Mouse (Mus musculus) right cerebral cortex, postnatal 14 days (tissue): ENCODE measurements around the gene Man1b1.

Source experiments
- DNase-seq: peaks from one replicate; pipeline ENCODE4 v3.0.0; 2022

Gene Man1b1

GRCm38 (mm10) chr2:25305587-25306359 lies 26.4 kb upstream of the Man1b1 start:
- no peak for DNase-seq

DNA sequence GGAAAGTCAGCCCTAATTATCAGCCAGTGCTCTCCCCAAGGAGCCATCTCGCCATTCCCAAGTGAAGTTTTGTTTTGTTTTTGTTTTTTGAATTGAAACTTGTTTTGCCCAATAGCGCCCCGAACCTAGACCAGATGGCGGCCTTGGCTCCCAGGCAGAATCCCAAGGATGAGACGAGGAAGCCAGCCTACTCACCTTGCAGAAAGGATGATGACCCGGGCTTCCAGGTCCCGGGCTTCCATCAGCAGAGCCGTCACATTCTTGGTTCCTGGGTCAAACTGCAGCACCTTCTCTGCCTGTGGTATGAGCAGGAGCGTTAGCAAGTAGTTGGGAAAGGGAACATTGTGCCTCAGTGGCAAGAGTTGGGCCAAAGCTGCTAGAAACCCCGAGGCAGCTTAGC lies 22.0 kb upstream of the Man1b1 start:
- no peak for DNase-seq

- DNase-seq: no peak
These were observed 21.2 kb upstream of the Man1b1 start for GRCm38 (mm10) chr2:25310969-25311368.

DNA sequence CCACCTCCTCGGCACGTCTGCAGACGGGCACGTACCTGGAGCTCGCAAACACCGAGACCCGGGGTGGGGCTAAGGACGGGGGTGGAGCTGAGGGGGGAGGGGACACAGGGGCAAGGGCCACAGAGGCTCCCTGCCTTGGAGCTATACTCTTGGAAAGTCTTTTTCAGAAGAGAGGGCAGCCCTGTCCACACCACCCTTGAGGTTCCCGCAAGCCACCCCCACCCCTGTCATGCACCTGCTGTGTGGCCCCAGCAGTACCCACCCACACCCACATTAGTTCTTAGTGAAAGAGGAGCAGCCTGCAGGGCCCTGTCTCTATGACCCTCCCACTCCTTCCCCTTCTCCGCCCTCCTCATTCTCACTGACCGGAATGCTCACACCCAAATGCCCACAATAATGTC lies 20.6 kb upstream of the Man1b1 start:
- DNase-seq: no peak

DNA sequence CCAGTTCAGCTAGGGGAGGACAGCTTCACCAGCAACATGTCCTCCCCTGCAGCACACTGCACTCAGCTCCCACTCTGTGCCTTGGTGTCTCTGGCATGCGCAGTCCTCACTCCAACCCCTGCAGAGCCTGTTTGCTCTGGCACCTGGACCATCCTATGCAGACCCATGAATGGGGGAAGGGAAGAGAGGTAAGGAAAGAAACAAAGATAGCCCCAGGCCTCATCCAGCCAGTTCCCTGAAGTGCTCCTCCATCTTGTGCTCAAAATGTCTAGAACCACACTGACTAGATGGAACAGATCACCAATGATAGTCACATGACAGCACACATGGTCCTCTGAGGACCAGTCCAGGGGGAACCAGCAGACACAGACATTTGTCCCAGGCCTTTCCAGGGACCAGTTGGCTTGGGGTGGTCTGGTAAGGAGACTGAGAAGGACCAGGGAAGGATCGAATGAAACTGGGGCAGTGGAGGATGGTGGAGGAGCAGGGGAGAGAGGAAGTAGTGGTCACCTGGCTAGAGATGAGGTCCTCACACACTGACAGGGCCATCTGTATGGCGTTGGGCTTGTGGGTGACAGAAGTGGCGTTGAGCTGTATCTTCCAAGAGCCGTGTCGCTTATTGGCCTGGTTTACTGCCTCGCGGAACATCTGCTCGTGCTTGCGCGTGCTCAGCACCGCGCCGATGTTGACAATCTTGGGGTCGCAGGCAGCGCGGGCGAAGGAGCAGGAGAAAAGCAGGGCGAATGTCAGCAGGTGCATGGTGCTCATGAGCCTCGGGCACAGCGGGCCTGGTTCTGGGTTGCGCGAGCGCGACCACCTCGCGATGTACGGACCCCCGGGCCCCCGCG lies 13.8 kb upstream of the Man1b1 start:
- peak; percentile 36 for DNase-seq

GRCm38 (mm10) chr2:25318971-25319773 lies 13.0 kb upstream of the Man1b1 start, which contains the start of gene Grin1:
Gene Grin1, minus strand, starts transcription at chr2:25319187.
- peak; percentile 91 for DNase-seq

- DNase-seq: no peak
These were observed 12.1 kb upstream of the Man1b1 start for GRCm38 (mm10) chr2:25320084-25320483.

DNA sequence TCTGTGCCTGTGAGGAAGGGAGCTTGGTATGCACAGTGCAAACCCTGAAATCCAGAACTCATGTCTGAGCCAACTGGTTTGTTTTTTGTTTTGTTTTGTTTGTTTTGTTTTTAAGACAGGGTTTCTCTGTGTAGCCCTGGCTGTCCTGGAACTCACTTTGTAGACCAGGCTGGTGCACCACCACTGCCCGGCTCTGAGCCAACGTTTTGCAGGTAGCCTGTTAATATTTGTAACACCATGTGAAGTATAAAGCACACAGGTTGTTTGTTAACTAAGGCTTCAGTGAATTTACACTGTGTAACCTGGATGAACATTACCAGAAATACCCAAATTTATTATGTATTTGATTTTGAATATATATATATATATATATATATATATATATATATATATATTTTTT lies 6.1 kb upstream of the Man1b1 start:
- no peak for DNase-seq

DNA sequence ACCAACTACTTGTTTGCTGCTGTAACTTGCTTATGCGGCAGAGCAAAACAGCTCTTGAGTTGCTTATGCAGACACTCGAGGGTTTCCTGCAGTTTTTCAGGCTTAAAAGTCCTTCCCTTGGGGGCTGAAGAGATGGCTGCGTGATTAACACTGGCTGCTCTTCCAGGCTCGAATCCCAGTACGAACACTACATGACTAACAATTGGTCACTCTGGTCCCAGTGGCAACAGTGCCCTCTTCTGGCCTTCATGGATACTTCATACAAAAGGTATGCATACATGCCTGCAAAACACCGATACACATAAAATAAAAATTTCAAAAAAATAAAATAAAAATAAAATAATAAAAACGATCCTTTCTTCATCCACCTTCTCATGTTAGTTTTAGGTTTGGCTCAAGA lies 3.7 kb upstream of the Man1b1 start:
- peak; percentile 41 for DNase-seq

DNA sequence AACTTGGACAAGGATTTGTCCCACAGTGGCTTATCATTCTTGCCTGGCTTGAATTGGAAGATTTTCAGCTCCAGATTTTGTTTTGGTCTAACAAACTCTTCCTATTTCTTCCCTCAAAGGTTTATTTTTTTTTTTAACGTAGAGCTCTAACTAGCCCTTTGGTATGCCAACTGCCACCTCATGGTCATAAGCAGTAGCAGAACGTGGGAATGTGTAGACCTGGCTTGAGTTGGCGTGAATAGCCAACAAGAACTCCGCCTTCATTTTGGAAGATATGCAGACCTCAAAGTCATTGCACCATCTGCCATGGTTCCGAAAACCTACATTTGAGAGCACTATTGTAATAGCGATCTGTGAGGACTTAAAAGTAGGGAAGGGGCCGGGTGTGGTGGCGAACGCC lies 668 bp upstream of the Man1b1 start:
- DNase-seq: no peak

DNA sequence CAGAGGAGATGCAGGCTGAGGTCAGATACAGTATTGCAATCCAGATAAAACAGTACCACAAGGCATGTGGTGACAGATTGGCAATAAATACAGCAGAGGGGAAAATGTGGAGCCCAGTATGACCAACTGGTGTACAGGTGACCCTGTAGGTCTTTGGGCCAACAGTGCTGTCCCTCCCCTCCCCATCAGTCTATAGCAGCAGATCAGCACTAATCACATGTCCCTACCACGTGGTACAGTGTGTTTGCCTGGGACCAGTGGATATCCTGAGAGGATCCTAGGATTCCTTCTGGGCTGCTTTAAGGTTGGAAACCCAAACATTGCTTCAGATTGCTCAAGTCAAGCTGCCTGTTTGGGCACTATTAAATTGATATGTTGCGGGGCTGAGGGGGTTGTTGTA lies 1.4 kb downstream of the Man1b1 start:
- DNase-seq: no peak

DNA sequence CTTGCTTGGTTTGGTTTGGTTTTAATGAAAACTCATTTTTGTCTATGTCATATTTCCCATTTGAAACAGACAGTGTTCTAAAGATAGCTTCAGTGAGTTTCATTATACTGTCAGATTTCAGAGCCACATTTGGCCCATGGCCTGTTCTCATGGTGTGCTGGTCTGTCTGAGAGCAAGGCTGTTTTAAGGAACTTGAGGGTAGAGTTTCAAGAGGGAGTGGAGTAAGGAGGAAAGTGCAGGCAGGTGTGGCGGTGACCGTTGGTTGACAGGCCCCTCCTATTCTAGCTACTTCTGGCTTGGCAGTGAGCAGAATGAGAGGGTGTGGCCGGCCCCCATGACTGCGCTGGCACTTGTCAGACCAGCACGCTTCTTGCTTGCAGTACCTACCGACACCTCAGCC lies 6.2 kb downstream of the Man1b1 start:
- no peak for DNase-seq

- no peak for DNase-seq
These were observed 16.0 kb downstream of the Man1b1 start for GRCm38 (mm10) chr2:25348162-25348561.

DNA sequence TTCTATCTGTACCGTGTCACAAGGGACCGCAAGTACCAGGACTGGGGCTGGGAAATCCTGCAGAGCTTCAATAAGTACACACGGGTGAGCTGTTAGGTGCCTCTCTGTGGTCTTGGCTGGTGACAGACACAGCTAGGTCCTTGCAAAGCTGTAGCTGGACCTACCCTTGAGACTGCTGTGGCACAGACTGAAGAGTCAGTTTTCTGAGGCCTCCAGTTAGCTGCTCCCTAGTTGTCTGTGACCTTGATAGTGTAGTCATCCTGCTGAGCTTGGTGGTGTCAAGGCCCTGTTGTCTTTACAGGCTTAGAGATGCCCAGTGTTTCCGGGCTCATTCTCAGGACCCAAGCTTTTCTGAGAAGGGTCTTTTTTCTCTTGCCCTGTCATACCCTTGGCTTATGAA lies 17.4 kb downstream of the Man1b1 start:
- no peak for DNase-seq

DNA sequence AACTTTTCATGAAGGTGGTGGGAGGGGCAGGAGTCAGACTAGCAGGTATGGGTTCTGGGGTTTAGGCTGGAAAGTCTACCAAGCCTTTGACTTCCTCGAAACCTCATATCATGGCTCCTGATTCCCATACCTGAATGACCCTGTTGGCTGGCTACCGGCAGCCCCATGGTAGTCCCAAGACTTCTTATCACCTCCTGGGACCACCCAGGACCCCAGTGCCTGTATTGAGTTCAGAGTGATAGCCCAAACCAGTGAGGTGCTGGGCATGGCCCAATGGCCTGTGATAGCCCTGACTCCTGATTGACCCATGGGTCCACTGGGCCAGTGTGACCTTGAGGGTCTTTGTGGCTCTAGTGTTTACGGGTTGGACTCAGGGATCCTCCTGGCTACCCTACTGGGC lies 18.6 kb downstream of the Man1b1 start:
- no peak for DNase-seq

- DNase-seq: no peak
These were observed 22.1 kb downstream of the Man1b1 start for GRCm38 (mm10) chr2:25354211-25354610.

DNA sequence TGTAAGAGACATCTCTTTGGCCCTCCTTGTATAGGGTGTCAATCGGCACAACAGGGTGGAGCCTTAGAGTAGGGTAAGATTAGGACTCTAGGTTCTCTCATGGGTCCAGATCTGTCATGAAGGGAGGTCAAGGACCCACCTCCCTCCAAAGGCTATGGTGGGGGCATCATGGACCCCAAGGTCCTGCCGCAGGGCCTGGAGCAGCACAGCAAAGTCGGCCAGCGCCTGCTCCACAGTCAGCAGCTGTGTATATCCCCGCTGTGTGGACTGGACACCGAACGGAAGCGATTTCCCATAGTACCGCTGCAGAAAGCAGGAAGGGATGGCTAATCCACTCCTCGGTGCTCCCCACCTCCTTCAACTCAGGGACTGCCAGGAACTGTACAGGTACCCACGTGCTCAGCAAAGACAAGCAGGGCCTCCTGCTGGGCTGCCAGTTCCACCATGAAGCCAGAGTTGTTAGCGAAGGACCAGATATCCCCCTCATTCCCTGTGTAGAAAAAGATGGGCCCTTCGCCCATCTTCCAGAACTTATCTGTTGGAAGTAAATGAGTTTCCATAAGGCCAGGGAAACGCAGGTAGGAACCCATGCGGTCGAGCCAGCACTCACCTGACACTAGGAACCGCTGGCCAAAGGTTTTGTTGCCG lies 23.4 kb downstream of the Man1b1 start:
- DNase-seq: no peak

DNA sequence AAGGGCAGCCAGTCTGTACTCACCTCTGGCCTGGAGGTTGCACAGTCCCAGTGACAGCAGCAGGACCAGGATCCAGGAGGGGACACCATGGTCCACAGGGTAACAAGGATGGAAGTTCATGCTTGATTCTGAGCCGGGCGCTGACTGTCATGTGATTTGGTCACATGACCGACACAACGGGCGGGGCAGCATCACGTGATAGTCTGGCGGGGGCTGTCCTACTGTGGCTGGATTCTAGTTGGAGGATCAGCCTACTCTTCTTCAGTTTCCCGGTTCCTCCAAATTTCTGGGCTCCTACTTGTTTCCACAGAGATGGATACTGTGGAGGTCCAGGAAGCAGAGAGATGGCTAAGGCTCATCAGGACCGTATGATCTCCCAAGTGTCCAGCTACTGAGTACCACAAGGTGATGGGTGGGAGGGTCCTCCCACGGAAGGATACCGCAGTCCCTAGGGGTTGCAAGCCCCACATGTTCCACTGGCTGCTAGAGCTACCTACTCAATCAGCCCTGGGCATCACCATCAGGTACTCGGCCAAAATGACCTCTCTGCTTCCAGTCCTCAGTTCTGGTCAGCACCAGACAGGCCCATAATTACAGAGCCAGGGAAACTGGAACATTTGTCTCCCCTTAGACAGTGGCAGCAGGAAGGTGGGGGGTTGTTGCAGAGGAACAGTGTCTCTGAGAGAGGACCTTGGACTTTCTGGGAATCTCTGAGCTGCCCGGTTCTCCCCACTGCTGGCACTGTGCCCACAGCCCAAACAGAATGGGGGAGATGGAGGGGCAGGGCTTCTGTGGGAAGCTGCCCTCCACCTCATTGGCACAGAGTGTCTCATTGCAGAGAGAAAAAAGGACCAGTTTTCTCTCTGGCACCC lies 24.3 kb downstream of the Man1b1 start, which contains the start of gene Dpp7:
Gene Dpp7, minus strand, starts transcription at position 152 of the 872 bp plus-strand sequence.
- peak; percentile 81 for DNase-seq

GRCm38 (mm10) chr2:25359848-25360247 lies 27.7 kb downstream of the Man1b1 start:
- no peak for DNase-seq

DNA sequence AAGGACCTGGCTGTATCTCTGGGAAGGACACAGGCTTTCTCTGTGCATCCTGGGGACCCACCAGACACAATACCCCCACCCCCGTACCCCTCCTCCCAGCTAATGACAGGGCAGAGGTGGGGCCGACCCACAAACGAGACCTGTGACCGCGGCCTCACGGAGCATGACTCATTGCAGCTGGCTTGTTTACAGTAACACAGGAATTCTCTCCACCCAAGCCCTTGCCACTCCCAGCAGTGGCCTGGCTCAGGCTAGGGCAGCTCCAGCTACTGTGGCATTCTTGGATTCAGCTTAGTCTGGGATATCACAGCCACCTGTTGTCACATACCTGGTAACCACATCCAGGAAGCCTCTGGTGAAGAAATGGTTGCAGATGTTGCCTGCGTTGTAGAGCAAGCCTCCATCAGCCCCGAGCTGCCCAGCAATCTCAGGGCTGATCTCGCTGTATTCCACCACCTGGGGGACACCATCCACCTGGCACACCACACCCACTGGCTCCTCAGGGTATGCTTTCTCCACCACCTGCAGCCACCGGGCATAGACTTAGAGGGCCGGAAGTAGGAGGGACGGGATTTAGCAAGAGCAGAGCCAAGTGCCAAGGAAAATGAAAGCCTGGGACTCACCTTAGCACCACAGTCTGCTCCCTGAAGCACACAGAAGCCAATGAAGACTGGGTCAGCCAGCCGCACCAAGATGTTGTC lies 31.5 kb downstream of the Man1b1 start:
- no peak for DNase-seq

DNA sequence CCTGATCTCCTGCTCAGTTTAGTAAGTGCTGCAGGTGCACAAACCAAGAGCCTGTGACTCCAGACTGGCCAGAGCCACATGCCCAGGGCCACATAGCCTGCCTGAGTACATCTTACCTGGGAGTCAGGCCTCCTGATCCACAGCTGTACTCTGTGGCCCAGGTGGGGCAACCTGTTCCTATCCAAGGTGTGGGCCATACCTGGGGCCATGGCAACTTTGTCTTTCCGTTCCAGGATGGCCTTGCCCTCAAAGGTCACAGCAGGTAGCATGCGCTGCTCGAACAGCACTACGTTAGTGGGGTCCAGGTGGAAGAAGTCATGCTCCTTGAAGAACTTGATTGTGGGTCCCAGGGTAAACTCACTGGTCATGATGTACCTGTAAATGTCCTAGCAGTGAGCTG lies 32.2 kb downstream of the Man1b1 start:
- DNase-seq: no peak
